Mouse (Mus musculus): ENCODE data around the gene Slc6a5. TPM values are rescaled to one million over a fixed set of nuclear protein-coding genes. Genes with fewer than 3 reads are reported as not detected.

Slc6a5 gene
- polyA plus RNA-seq, 1 experiment from 2014 or later: not detected

GRCm38 (mm10) chr7:49936821-49937220 lies 26.9 kb downstream of the Slc6a5 start:
- Histone ChIP-seq H3K9me3 (ENCODE audit: low read length) (no peaks in the 10 kb centered on the region), H3K4me2 (replicated peaks; ENCODE audit: low read depth, low read length) (no peak overlapping the region), H3K36me3 (ENCODE audit: insufficient read depth, low read length) (no peaks in the 10 kb centered on the region), H3K4me3 (ENCODE audit: low read depth, low read length) (no peak overlapping the region), H3K4me1 (ENCODE audit: insufficient read depth, low read depth, low read length) (no peaks in the 10 kb centered on the region), H3K27ac (ENCODE audit: low read length) (no peak overlapping the region), H3K27me3 (replicated peaks; ENCODE audit: insufficient read depth, low read length) (no peaks in the 10 kb centered on the region), H3K9ac (replicated peaks; ENCODE audit: low read depth) (no peak overlapping the region)
- DNase-seq (ENCODE audit: low spot score) (no peak), ATAC-seq (no peak)
- no peak for TF ChIP-seq EP300 (IDR thresholded peaks at IDR 0.05)
- TF ChIP-seq CTCF (IDR thresholded peaks at IDR 0.05): no peak
- WGBS: 74% methylated on average over 3 of the region's 3 CpGs

- Histone ChIP-seq H3K4me2 (replicated peaks; ENCODE audit: low read depth, low read length) (no peak overlapping the region), H3K4me3 (ENCODE audit: low read depth, low read length) (no peak overlapping the region), H3K4me1 (ENCODE audit: insufficient read depth, low read depth, low read length) (no peaks in the 10 kb centered on the region), H3K27ac (ENCODE audit: low read length) (no peak overlapping the region), H3K9ac (replicated peaks; ENCODE audit: low read depth) (no peak overlapping the region), H3K9me3 (ENCODE audit: low read length) (no peaks in the 10 kb centered on the region), H3K27me3 (replicated peaks; ENCODE audit: insufficient read depth, low read length) (no peaks in the 10 kb centered on the region), H3K36me3 (ENCODE audit: insufficient read depth, low read length) (no peaks in the 10 kb centered on the region)
- DNase-seq (ENCODE audit: low spot score): no peak
- no peak for TF ChIP-seq CTCF (IDR thresholded peaks at IDR 0.05)
- TF ChIP-seq EP300 (IDR thresholded peaks at IDR 0.05): no peak
- 52% methylated on average over 3 of the region's 3 CpGs for WGBS
- ATAC-seq: no peak
Observed at GRCm38 (mm10) chr7:49942023-49942422, 32.1 kb downstream of the Slc6a5 start.

GRCm38 (mm10) chr7:49942490-49942889 lies 32.5 kb downstream of the Slc6a5 start:
- no peak overlapping the region for H3K4me2 ChIP-seq (replicated peaks; ENCODE audit: low read depth, low read length)
- TF ChIP-seq EP300 (IDR thresholded peaks at IDR 0.05) (no peak), CTCF (IDR thresholded peaks at IDR 0.05) (no peak)
- no peaks in the 10 kb centered on the region for H3K9me3 ChIP-seq (ENCODE audit: low read length)
- DNase-seq (ENCODE audit: low spot score) (no peak), ATAC-seq (no peak)
- no peaks in the 10 kb centered on the region for H3K4me1 ChIP-seq (ENCODE audit: insufficient read depth, low read depth, low read length)
- H3K27ac ChIP-seq (ENCODE audit: low read length): no peak overlapping the region
- WGBS: 63% methylated on average over 5 of the region's 5 CpGs
- H3K27me3 ChIP-seq (replicated peaks; ENCODE audit: insufficient read depth, low read length): no peaks in the 10 kb centered on the region
- H3K4me3 ChIP-seq (ENCODE audit: low read depth, low read length): no peak overlapping the region
- H3K9ac ChIP-seq (replicated peaks; ENCODE audit: low read depth): no peak overlapping the region
- no peaks in the 10 kb centered on the region for H3K36me3 ChIP-seq (ENCODE audit: insufficient read depth, low read length)

- Histone ChIP-seq H3K4me2 (replicated peaks; ENCODE audit: low read depth, low read length) (no peak overlapping the region), H3K27me3 (replicated peaks; ENCODE audit: insufficient read depth, low read length) (no peaks in the 10 kb centered on the region), H3K4me1 (ENCODE audit: insufficient read depth, low read depth, low read length) (no peaks in the 10 kb centered on the region), H3K9me3 (ENCODE audit: low read length) (no peaks in the 10 kb centered on the region), H3K36me3 (ENCODE audit: insufficient read depth, low read length) (no peaks in the 10 kb centered on the region), H3K27ac (ENCODE audit: low read length) (no peak overlapping the region), H3K4me3 (ENCODE audit: low read depth, low read length) (no peak overlapping the region), H3K9ac (replicated peaks; ENCODE audit: low read depth) (no peak overlapping the region)
- 83% methylated on average over 9 of the region's 9 CpGs for WGBS
- DNase-seq (ENCODE audit: low spot score): no peak
- no peak for TF ChIP-seq CTCF (IDR thresholded peaks at IDR 0.05)
- TF ChIP-seq EP300 (IDR thresholded peaks at IDR 0.05): no peak
- no peak for ATAC-seq
Observed at GRCm38 (mm10) chr7:49946691-49947090, 36.7 kb downstream of the Slc6a5 start.

- TF ChIP-seq EP300 (IDR thresholded peaks at IDR 0.05) (no peak), CTCF (IDR thresholded peaks at IDR 0.05) (peak; percentile 70)
Observed at GRCm38 (mm10) chr7:49953546-49954181, 43.7 kb downstream of the Slc6a5 start.

GRCm38 (mm10) chr7:49954834-49955233 lies 44.9 kb downstream of the Slc6a5 start:
- TF ChIP-seq CTCF (IDR thresholded peaks at IDR 0.05) (no peak), EP300 (IDR thresholded peaks at IDR 0.05) (no peak)
- 64% methylated on average over 7 of the region's 7 CpGs for WGBS
- ATAC-seq (no peak), DNase-seq (ENCODE audit: low spot score) (no peak)
- Histone ChIP-seq H3K4me3 (ENCODE audit: low read depth, low read length) (no peak overlapping the region), H3K27ac (ENCODE audit: low read length) (no peak overlapping the region), H3K4me2 (replicated peaks; ENCODE audit: low read depth, low read length) (no peak overlapping the region), H3K9ac (replicated peaks; ENCODE audit: low read depth) (no peak overlapping the region), H3K4me1 (ENCODE audit: insufficient read depth, low read depth, low read length) (no peaks in the 10 kb centered on the region), H3K9me3 (ENCODE audit: low read length) (no peaks in the 10 kb centered on the region), H3K36me3 (ENCODE audit: insufficient read depth, low read length) (no peaks in the 10 kb centered on the region), H3K27me3 (replicated peaks; ENCODE audit: insufficient read depth, low read length) (no peaks in the 10 kb centered on the region)

More at GRCm38 (mm10) chr7:49953546-49954181, 43.7 kb downstream of the Slc6a5 start:
- H3K36me3 ChIP-seq (ENCODE audit: insufficient read depth, low read length): no peaks in the 10 kb centered on the region
- WGBS: 52% methylated on average over 4 of the region's 4 CpGs
- no peak overlapping the region for H3K27ac ChIP-seq (ENCODE audit: low read length)
- ATAC-seq: no peak
- DNase-seq (ENCODE audit: low spot score): peak; percentile 46
- no peaks in the 10 kb centered on the region for H3K9me3 ChIP-seq (ENCODE audit: low read length)
- no peaks in the 10 kb centered on the region for H3K27me3 ChIP-seq (replicated peaks; ENCODE audit: insufficient read depth, low read length)
- H3K4me2 ChIP-seq (replicated peaks; ENCODE audit: low read depth, low read length): no peak overlapping the region
- no peaks in the 10 kb centered on the region for H3K4me1 ChIP-seq (ENCODE audit: insufficient read depth, low read depth, low read length)
- no peak overlapping the region for H3K4me3 ChIP-seq (ENCODE audit: low read depth, low read length)
- no peak overlapping the region for H3K9ac ChIP-seq (replicated peaks; ENCODE audit: low read depth)
